Mouse (Mus musculus): ENCODE results near the gene Hsd17b11. TPM values are rescaled to one million over a fixed set of nuclear protein-coding genes. Genes with fewer than 3 reads are reported as not detected.

The Hsd17b11 gene
- polyA plus RNA-seq, 2 experiments, result 2.6 to 7.9 TPM

DNA sequence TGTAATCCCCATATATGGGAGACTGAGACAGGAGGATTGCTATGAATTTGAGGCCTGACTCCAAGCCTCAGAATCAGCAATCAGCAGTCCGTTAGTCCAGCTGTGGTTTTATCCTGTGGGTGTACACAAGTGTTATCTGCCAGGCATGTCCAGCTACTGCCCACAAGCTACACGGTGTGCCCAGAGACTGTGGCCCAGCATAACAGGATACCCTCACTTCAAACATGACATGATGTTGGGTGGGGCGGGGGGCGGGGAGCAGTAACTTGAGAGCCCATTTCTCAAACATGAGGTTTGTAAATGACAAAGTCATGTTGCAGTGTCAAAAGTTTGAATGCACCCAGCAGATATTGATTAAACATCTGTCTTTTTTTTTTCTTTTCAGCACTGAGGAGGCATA lies 34.1 kb upstream of the Hsd17b11 start:
- 0 out of 2 replicates have a peak overlapping the region, but pooled peaks have one; percentile 7 for H3K9ac ChIP-seq (replicated peaks)
- H3K9me3 ChIP-seq (ENCODE audit: control insufficient read depth, low read length), result no peaks in the 10 kb centered on the region
- no peak overlapping the region for H3K4me3 ChIP-seq (ENCODE audit: insufficient read depth in 1 of 2, low read depth in 2 of 2, low read length in 2 of 2)
- H3K4me2 ChIP-seq (ENCODE audit: low read depth), result no peak overlapping the region
- peak overlapping the region; percentile 73 for H3K27ac ChIP-seq
- WGBS (ENCODE audit: insufficient replicate concordance), result 29% methylated on average over 4 of the region's 4 CpGs
- peaks cover 26 to 39% of the 10 kb centered on the region in 2 experiments for H3K4me1 ChIP-seq (replicated peaks; ENCODE audit: control insufficient read depth in 2 of 2, insufficient read depth in 2 of 2, low read length in 1 of 2)
- TF ChIP-seq EP300 (IDR thresholded peaks at IDR 0.05; ENCODE audit: low read depth), result no peak
- no peak for TF ChIP-seq CTCF (IDR thresholded peaks at IDR 0.05; ENCODE audit: low read depth)
- ATAC-seq (ENCODE audit: insufficient read depth) (no peak), DNase-seq (ENCODE audit: low read depth in 3 of 3, low spot score in 3 of 3) (no peak)
- peaks cover 40% of the 10 kb centered on the region for H3K36me3 ChIP-seq (replicated peaks; ENCODE audit: control insufficient read depth, insufficient read depth, low read depth)
- H3K27me3 ChIP-seq (ENCODE audit: control insufficient read depth, insufficient read depth, low read length), result no peaks in the 10 kb centered on the region

DNA sequence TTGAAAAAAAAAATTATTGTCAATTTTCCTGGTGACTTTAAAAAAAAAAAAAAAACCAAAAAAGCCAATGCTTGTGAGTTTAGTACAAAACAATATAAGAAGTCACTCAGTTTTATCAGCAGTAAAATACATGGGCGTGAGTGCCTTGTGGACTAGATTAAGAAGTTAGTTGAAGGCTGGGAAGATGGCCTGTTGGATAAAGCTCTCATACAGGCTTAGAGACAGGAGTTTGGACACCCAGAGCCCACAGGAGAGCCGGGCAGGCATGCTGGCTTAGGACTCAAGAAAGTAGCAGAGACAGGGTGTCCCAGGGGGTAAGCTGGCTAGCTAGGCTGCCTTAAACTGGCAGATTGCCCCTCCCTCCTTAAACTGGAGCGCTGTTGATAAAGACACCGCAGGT lies 33.2 kb upstream of the Hsd17b11 start:
- Histone ChIP-seq H3K27ac (peak overlapping the region; percentile 73), H3K4me3 (ENCODE audit: insufficient read depth in 1 of 2, low read depth in 2 of 2, low read length in 2 of 2) (no peak overlapping the region), H3K9me3 (ENCODE audit: control insufficient read depth, low read length) (no peaks in the 10 kb centered on the region), H3K36me3 (replicated peaks; ENCODE audit: control insufficient read depth, insufficient read depth, low read depth) (peaks cover 38% of the 10 kb centered on the region), H3K4me1 (replicated peaks; ENCODE audit: control insufficient read depth in 2 of 2, insufficient read depth in 2 of 2, low read length in 1 of 2) (peaks cover 26 to 38% of the 10 kb centered on the region in 2 experiments), H3K4me2 (ENCODE audit: low read depth) (peak overlapping the region; percentile 51), H3K9ac (replicated peaks) (peak overlapping the region; percentile 19), H3K27me3 (ENCODE audit: control insufficient read depth, insufficient read depth, low read length) (no peaks in the 10 kb centered on the region)
- 24% methylated on average over 4 of the region's 4 CpGs for WGBS (ENCODE audit: insufficient replicate concordance)
- peak; percentile 87 for ATAC-seq (ENCODE audit: insufficient read depth)
- no peak for TF ChIP-seq CTCF (IDR thresholded peaks at IDR 0.05; ENCODE audit: low read depth)
- TF ChIP-seq EP300 (IDR thresholded peaks at IDR 0.05; ENCODE audit: low read depth), result peak; percentile 87
- DNase-seq (ENCODE audit: low read depth in 3 of 3, low spot score in 3 of 3), result peak; percentile 58 to 70 (median 62)

DNA sequence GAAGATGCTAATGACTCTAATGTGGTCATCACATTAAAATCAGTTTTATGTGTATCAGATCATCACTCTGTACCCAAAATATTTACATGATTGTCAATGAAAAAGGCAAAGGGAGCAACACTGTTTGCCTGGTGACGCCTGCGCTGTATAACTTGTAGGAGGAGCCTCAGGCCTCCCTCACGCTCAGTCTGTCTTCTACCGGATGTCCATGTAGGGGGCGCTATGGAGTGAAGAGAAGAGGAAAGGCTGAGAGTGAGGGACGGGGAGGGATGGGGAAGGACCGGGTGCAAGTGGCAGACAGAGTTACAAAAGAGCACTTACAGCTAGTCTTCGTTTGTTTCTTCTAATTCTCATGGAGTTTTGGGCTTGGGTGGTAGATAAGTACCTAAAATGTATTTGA lies 31.2 kb upstream of the Hsd17b11 start:
- H3K9ac ChIP-seq (replicated peaks), result no peak overlapping the region
- no peak overlapping the region for H3K4me2 ChIP-seq (ENCODE audit: low read depth)
- H3K9me3 ChIP-seq (ENCODE audit: control insufficient read depth, low read length), result no peaks in the 10 kb centered on the region
- DNase-seq (ENCODE audit: low read depth in 3 of 3, low spot score in 3 of 3) (peak in 2 of 3 experiments; percentile 51 to 62), ATAC-seq (ENCODE audit: insufficient read depth) (peak; percentile 57)
- no peak overlapping the region for H3K4me3 ChIP-seq (ENCODE audit: insufficient read depth in 1 of 2, low read depth in 2 of 2, low read length in 2 of 2)
- H3K36me3 ChIP-seq (replicated peaks; ENCODE audit: control insufficient read depth, insufficient read depth, low read depth), result peaks cover 22% of the 10 kb centered on the region
- peaks cover 30 to 45% of the 10 kb centered on the region in 2 experiments for H3K4me1 ChIP-seq (replicated peaks; ENCODE audit: control insufficient read depth in 2 of 2, insufficient read depth in 2 of 2, low read length in 1 of 2)
- no peak overlapping the region for H3K27ac ChIP-seq
- WGBS (ENCODE audit: insufficient replicate concordance), result 47% methylated on average over 8 of the region's 8 CpGs
- TF ChIP-seq EP300 (IDR thresholded peaks at IDR 0.05; ENCODE audit: low read depth), result no peak
- peak; percentile 87 for TF ChIP-seq CTCF (IDR thresholded peaks at IDR 0.05; ENCODE audit: low read depth)
- no peaks in the 10 kb centered on the region for H3K27me3 ChIP-seq (ENCODE audit: control insufficient read depth, insufficient read depth, low read length)

DNA sequence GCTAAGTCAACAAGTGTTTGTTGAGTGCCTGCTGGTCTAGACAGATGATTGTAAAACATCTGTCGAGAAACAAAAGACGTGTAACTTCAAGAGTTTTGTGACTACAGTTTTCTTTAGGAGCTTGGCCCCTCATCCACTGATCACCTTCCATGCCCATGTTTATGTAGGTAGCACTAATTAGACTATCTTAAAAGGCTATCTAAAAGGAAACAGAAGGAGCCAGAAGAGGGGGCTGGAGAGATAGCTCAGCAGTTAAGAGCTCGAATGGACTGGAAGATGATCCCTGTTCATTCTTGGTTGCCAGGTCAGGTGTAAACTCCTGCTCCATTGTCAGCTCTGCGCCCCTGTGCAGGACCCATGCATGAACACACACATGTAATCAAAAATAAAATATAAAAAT lies 26.4 kb upstream of the Hsd17b11 start:
- DNase-seq (ENCODE audit: low read depth in 3 of 3, low spot score in 3 of 3), result peak in 2 of 3 experiments; percentile 43 to 58
- Histone ChIP-seq H3K4me2 (ENCODE audit: low read depth) (peak overlapping the region; percentile 70), H3K27me3 (ENCODE audit: control insufficient read depth, insufficient read depth, low read length) (no peaks in the 10 kb centered on the region), H3K36me3 (replicated peaks; ENCODE audit: control insufficient read depth, insufficient read depth, low read depth) (peaks cover 18% of the 10 kb centered on the region), H3K4me1 (replicated peaks; ENCODE audit: control insufficient read depth in 2 of 2, insufficient read depth in 2 of 2, low read length in 1 of 2) (peaks cover 19 to 40% of the 10 kb centered on the region in 2 experiments), H3K9me3 (ENCODE audit: control insufficient read depth, low read length) (no peaks in the 10 kb centered on the region), H3K9ac (replicated peaks) (peak overlapping the region; percentile 87), H3K4me3 (ENCODE audit: insufficient read depth in 1 of 2, low read depth in 2 of 2, low read length in 2 of 2) (peak overlapping the region; percentile 63 to 72), H3K27ac (peak overlapping the region; percentile 84)
- ATAC-seq (ENCODE audit: insufficient read depth), result no peak
- WGBS (ENCODE audit: insufficient replicate concordance), result 21% methylated on average over 4 of the region's 4 CpGs
- TF ChIP-seq EP300 (IDR thresholded peaks at IDR 0.05; ENCODE audit: low read depth) (no peak), CTCF (IDR thresholded peaks at IDR 0.05; ENCODE audit: low read depth) (peak; percentile 44)

DNA sequence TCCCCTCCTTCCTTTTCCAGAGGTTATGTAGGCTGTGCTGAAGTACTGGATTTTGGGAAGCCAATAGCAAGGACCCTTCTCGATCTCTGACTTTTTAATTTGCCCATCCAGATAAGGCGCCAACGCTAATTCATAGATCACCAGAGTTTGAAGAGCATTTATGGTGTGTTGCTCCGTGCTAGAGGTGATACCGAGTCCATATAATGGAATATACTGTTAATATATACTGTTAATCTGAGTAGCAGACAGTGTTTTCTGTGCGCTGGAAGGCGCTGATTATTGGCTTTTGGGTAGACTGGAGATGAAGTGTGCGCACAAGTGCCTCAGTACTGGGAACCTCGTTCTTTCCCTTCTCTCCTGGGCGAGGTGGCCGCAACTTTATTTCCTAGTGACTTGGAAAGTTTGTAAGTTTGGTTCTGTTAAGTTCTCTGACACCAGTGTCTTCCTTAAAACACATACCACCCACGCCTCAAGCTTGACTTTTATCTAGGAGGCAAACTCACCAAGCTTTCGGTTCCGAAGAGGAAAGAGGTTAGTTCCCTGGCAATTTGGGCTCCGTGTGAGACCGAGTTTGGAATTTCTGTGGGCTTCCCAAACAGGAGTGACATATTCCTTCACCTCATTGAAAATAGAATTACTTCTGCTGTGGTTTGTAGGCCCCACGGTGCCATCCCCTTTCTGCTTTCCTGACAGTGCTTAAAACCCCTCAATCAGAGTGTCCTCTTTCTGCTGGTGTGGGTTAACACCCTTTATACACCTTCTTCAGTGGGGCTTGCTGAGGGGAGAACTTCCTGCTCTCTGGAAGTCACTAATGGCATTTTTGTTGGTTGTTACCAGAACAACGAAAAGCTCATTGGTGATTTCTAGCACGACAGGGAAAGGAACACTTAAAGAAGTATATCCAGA lies 25.7 kb upstream of the Hsd17b11 start:
- H3K27ac ChIP-seq, result peak overlapping the region; percentile 84
- peak overlapping the region; percentile 87 for H3K9ac ChIP-seq (replicated peaks)
- H3K4me1 ChIP-seq (replicated peaks; ENCODE audit: control insufficient read depth in 2 of 2, insufficient read depth in 2 of 2, low read length in 1 of 2), result peaks cover 19 to 38% of the 10 kb centered on the region in 2 experiments
- no peak for TF ChIP-seq CTCF (IDR thresholded peaks at IDR 0.05; ENCODE audit: low read depth)
- TF ChIP-seq EP300 (IDR thresholded peaks at IDR 0.05; ENCODE audit: low read depth), result no peak
- WGBS (ENCODE audit: insufficient replicate concordance), result 1% methylated on average over 19 of the region's 19 CpGs
- DNase-seq (ENCODE audit: low read depth in 3 of 3, low spot score in 3 of 3) (no peak), ATAC-seq (ENCODE audit: insufficient read depth) (peak; percentile 20; the same call in 1 of the 2 replicates)
- peaks cover 18% of the 10 kb centered on the region for H3K36me3 ChIP-seq (replicated peaks; ENCODE audit: control insufficient read depth, insufficient read depth, low read depth)
- H3K4me2 ChIP-seq (ENCODE audit: low read depth), result peak overlapping the region; percentile 70
- H3K27me3 ChIP-seq (ENCODE audit: control insufficient read depth, insufficient read depth, low read length), result no peaks in the 10 kb centered on the region
- peak overlapping the region; percentile 63 to 72 for H3K4me3 ChIP-seq (ENCODE audit: insufficient read depth in 1 of 2, low read depth in 2 of 2, low read length in 2 of 2)
- H3K9me3 ChIP-seq (ENCODE audit: control insufficient read depth, low read length), result no peaks in the 10 kb centered on the region
